Mouse (Mus musculus) small intestine, adult 2 months (tissue): ENCODE measurements around the gene Napsa.

ENCODE experiments used
- CTCF ChIP-seq: fragments of 200-500 bp; IDR thresholded peaks from 2 replicates; pipeline ENCODE4 v1.5.1; 2012; ENCODE audit warnings: low read depth, mild to moderate bottlenecking, control low read depth, inconsistent platforms, low read length, moderate library complexity, mixed read lengths; ENCODE audit not compliant: insufficient replicate concordance, insufficient read length; ENCODE audit errors: extremely low read depth
- POLR2A ChIP-seq: fragments of 200-500 bp; IDR thresholded peaks from 2 replicates; pipeline ENCODE4 v1.6.1; 2012; ENCODE audit warnings: low read depth, mild to moderate bottlenecking, control low read depth, inconsistent platforms, low read length, moderate library complexity

DNA sequence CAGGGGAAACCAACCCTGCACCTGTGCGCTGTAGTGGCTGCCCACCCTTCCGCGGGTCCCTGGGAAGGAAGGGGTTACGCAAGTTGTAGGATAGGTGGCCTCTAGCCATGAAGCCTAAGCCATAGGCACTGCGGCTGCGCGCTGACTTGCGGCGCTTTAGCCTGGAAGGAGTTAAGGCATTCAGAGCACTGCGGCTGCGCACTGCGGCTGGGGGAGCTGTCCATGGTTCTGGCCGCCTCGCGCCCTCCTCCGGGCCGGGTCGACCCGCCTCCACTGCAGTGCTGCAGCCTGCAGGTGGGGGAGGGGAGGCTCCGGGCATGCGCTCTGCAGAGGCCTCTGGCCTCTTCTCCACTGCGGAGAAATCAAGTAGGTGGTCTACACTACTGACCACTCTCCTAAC lies 21.6 kb downstream of the Napsa start:
- TF ChIP-seq CTCF = no peak
- no peak for TF ChIP-seq POLR2A
